Mouse (Mus musculus): ENCODE results near the gene Hdac10. TPM values are rescaled to one million over a fixed set of nuclear protein-coding genes. Genes with fewer than 3 reads are reported as not detected.

Hdac10 gene
- total and polyA plus RNA-seq, 3 experiments: 10.9 to 29.7 (median 11.2) TPM

GRCm38 (mm10) chr15:89148496-89149270 lies 20.2 kb upstream of the Hdac10 start:
- no peak for DNase-seq

- no peak for DNase-seq
Observed at GRCm38 (mm10) chr15:89147895-89148294, 19.4 kb upstream of the Hdac10 start.

GRCm38 (mm10) chr15:89147456-89147855 lies 19.0 kb upstream of the Hdac10 start:
- DNase-seq: no peak

- DNase-seq: no peak
Observed at GRCm38 (mm10) chr15:89147024-89147423, 18.5 kb upstream of the Hdac10 start.

GRCm38 (mm10) chr15:89146537-89146936 lies 18.0 kb upstream of the Hdac10 start:
- peak; percentile 50 for DNase-seq

GRCm38 (mm10) chr15:89145813-89146350 lies 17.4 kb upstream of the Hdac10 start:
- no peak for DNase-seq

- no peak for DNase-seq
Observed at GRCm38 (mm10) chr15:89144965-89145364, 16.5 kb upstream of the Hdac10 start.

GRCm38 (mm10) chr15:89143134-89143533 lies 14.6 kb upstream of the Hdac10 start:
- DNase-seq: no peak

- DNase-seq: no peak
Observed at GRCm38 (mm10) chr15:89141905-89142304, 13.4 kb upstream of the Hdac10 start.

- DNase-seq: no peak
Observed at GRCm38 (mm10) chr15:89141443-89141842, 12.9 kb upstream of the Hdac10 start.

- DNase-seq: peak; percentile 71
Observed at GRCm38 (mm10) chr15:89140659-89141252, 12.3 kb upstream of the Hdac10 start, which contains the start of gene Mapk12. TSS of gene Mapk12 (minus strand) at chr15:89140703.

GRCm38 (mm10) chr15:89140048-89140658 lies 11.7 kb upstream of the Hdac10 start:
- peak; percentile 51 for DNase-seq

GRCm38 (mm10) chr15:89138531-89138930 lies 10.0 kb upstream of the Hdac10 start:
- DNase-seq: no peak

- DNase-seq: no peak
Observed at GRCm38 (mm10) chr15:89138046-89138405, 9.5 kb upstream of the Hdac10 start.

- no peak for DNase-seq
Observed at GRCm38 (mm10) chr15:89137378-89138045, 9.0 kb upstream of the Hdac10 start.

GRCm38 (mm10) chr15:89136461-89137155 lies 8.1 kb upstream of the Hdac10 start:
- no peak for DNase-seq

- no peak for DNase-seq
Observed at GRCm38 (mm10) chr15:89131316-89131715, 2.8 kb upstream of the Hdac10 start.

GRCm38 (mm10) chr15:89130245-89130644 lies 1.7 kb upstream of the Hdac10 start:
- DNase-seq: no peak

- no peak for DNase-seq
Observed at GRCm38 (mm10) chr15:89127364-89127940, 1.0 kb downstream of the Hdac10 start.

- DNase-seq: no peak
Observed at GRCm38 (mm10) chr15:89126622-89127021, 1.9 kb downstream of the Hdac10 start.

GRCm38 (mm10) chr15:89125351-89125750 lies 3.1 kb downstream of the Hdac10 start:
- DNase-seq: no peak
